Mouse (Mus musculus): Measurements from ENCODE around the gene Tanc2. TPM values are rescaled to one million over a fixed set of nuclear protein-coding genes. Genes with fewer than 3 reads are reported as not detected.

Gene Tanc2
- total and polyA plus RNA-seq, 3 experiments = 0.04 to 0.18 TPM; not detected in 1

- Histone ChIP-seq H3K27ac (ENCODE audit: control insufficient read depth, low read depth, low read length) (no peak overlapping the region), H3K4me3 (ENCODE audit: control insufficient read depth in 1 of 2, insufficient read depth in 1 of 2, low read depth in 2 of 2, low read length in 2 of 2) (no peak overlapping the region), H3K27me3 (ENCODE audit: control insufficient read depth in 1 of 2, insufficient read depth in 2 of 2, low read length in 2 of 2) (peaks cover 17 to 21% of the 10 kb centered on the region in 2 experiments), H3K79me2 (ENCODE audit: control insufficient read depth, insufficient read depth, low read length, poor library complexity) (no peaks in the 10 kb centered on the region), H3K9me3 (replicated peaks; ENCODE audit: insufficient read depth, low read length) (no peaks in the 10 kb centered on the region), H3K36me3 (ENCODE audit: control insufficient read depth in 1 of 2, insufficient read depth in 2 of 2, low read length in 2 of 2) (no peaks in the 10 kb centered on the region), H3K9ac (ENCODE audit: control insufficient read depth, low read depth, low read length, poor library complexity, severe bottlenecking) (no peak overlapping the region), H3K4me1 (ENCODE audit: control insufficient read depth in 1 of 2, insufficient read depth in 2 of 2, low read length in 2 of 2) (no peaks in the 10 kb centered on the region)
- DNase-seq (ENCODE audit: low read depth, low spot score) = no peak
- TF ChIP-seq EP300 (IDR thresholded peaks at IDR 0.05; ENCODE audit: low read depth in 1 of 2, low read length in 2 of 2) = no peak
- TF ChIP-seq ZNF384 (IDR thresholded peaks at IDR 0.05; ENCODE audit: low read depth, low read length) = no peak
- no peak for TF ChIP-seq MYC (IDR thresholded peaks at IDR 0.05; ENCODE audit: low read depth, low read length)
- TF ChIP-seq CHD2 (IDR thresholded peaks at IDR 0.05; ENCODE audit: low read length) = no peak
- TF ChIP-seq SMC3 (IDR thresholded peaks at IDR 0.05; ENCODE audit: low read depth, low read length) = no peak
- TF ChIP-seq BHLHE40 (IDR thresholded peaks at IDR 0.05; ENCODE audit: borderline replicate concordance, low read depth, low read length) = no peak
- no peak for TF ChIP-seq POLR2AphosphoS5 (IDR thresholded peaks at IDR 0.05; ENCODE audit: borderline replicate concordance, low read depth, low read length)
- no peak for TF ChIP-seq JUND (IDR thresholded peaks at IDR 0.05; ENCODE audit: low read depth, low read length)
- no peak for TF ChIP-seq RCOR1 (IDR thresholded peaks at IDR 0.05; ENCODE audit: low read depth, low read length)
- no peak for TF ChIP-seq ZMIZ1 (IDR thresholded peaks at IDR 0.05; ENCODE audit: low read depth, low read length)
- TF ChIP-seq ZKSCAN1 (IDR thresholded peaks at IDR 0.05; ENCODE audit: low read depth, low read length) = no peak
- TF ChIP-seq NELFE (IDR thresholded peaks at IDR 0.05; ENCODE audit: low read depth, low read length) = no peak
- no peak for TF ChIP-seq E2F4 (IDR thresholded peaks at IDR 0.05; ENCODE audit: borderline replicate concordance, low read depth, low read length)
- no peak for TF ChIP-seq GABPA (IDR thresholded peaks at IDR 0.05; ENCODE audit: low read depth, low read length)
- no peak for TF ChIP-seq TCF12 (IDR thresholded peaks at IDR 0.05; ENCODE audit: low read depth, low read length)
- TF ChIP-seq MEF2A (IDR thresholded peaks at IDR 0.05; ENCODE audit: extremely low read depth, insufficient replicate concordance, low read depth, low read length, poor library complexity, severe bottlenecking) = no peak
- TF ChIP-seq HCFC1 (IDR thresholded peaks at IDR 0.05; ENCODE audit: low read depth, low read length) = no peak
Observed at GRCm38 (mm10) chr11:105567221-105567641, 22.6 kb upstream of the Tanc2 start.

GRCm38 (mm10) chr11:105571996-105572395, 17.8 kb upstream of the Tanc2 start:
- TF ChIP-seq MEF2A (IDR thresholded peaks at IDR 0.05; ENCODE audit: extremely low read depth, insufficient replicate concordance, low read depth, low read length, poor library complexity, severe bottlenecking) (no peak), SMC3 (IDR thresholded peaks at IDR 0.05; ENCODE audit: low read depth, low read length) (no peak), USF2 (IDR thresholded peaks at IDR 0.05; ENCODE audit: borderline replicate concordance in 1 of 2, insufficient read depth in 1 of 2, low read depth in 1 of 2, low read length in 2 of 2) (no peak), TBP (IDR thresholded peaks at IDR 0.05; ENCODE audit: low read depth, low read length) (no peak), MAX (IDR thresholded peaks at IDR 0.05; ENCODE audit: low read length) (no peak), USF1 (IDR thresholded peaks at IDR 0.05; ENCODE audit: low read depth, low read length) (no peak), TCF12 (IDR thresholded peaks at IDR 0.05; ENCODE audit: low read depth, low read length) (no peak), GATA1 (IDR thresholded peaks at IDR 0.05; ENCODE audit: low read depth, low read length) (no peak), ZNF384 (IDR thresholded peaks at IDR 0.05; ENCODE audit: low read depth, low read length) (no peak), ELF1 (IDR thresholded peaks at IDR 0.05; ENCODE audit: low read depth, low read length) (no peak), E2F4 (IDR thresholded peaks at IDR 0.05; ENCODE audit: borderline replicate concordance, low read depth, low read length) (no peak), SIN3A (IDR thresholded peaks at IDR 0.05; ENCODE audit: low read length) (no peak), NELFE (IDR thresholded peaks at IDR 0.05; ENCODE audit: low read depth, low read length) (no peak), CHD1 (IDR thresholded peaks at IDR 0.05; ENCODE audit: low read depth, low read length) (no peak), MYB (IDR thresholded peaks at IDR 0.05; ENCODE audit: low read depth, low read length) (no peak), HCFC1 (IDR thresholded peaks at IDR 0.05; ENCODE audit: low read depth, low read length) (no peak), TAL1 (IDR thresholded peaks at IDR 0.05; ENCODE audit: low read length) (no peak), RCOR1 (IDR thresholded peaks at IDR 0.05; ENCODE audit: low read depth, low read length) (no peak), ZKSCAN1 (IDR thresholded peaks at IDR 0.05; ENCODE audit: low read depth, low read length) (no peak), ETS1 (IDR thresholded peaks at IDR 0.05; ENCODE audit: low read depth, low read length) (no peak)
- no peak for DNase-seq (ENCODE audit: low read depth, low spot score)
- Histone ChIP-seq H3K4me3 (ENCODE audit: control insufficient read depth in 1 of 2, insufficient read depth in 1 of 2, low read depth in 2 of 2, low read length in 2 of 2) (no peak overlapping the region), H3K9ac (ENCODE audit: control insufficient read depth, low read depth, low read length, poor library complexity, severe bottlenecking) (no peak overlapping the region), H3K9me3 (replicated peaks; ENCODE audit: insufficient read depth, low read length) (no peaks in the 10 kb centered on the region), H3K27me3 (ENCODE audit: control insufficient read depth in 1 of 2, insufficient read depth in 2 of 2, low read length in 2 of 2) (peaks cover 19 to 31% of the 10 kb centered on the region in 2 experiments), H3K4me1 (ENCODE audit: control insufficient read depth in 1 of 2, insufficient read depth in 2 of 2, low read length in 2 of 2) (no peaks in the 10 kb centered on the region), H3K27ac (ENCODE audit: control insufficient read depth, low read depth, low read length) (no peak overlapping the region), H3K36me3 (ENCODE audit: control insufficient read depth in 1 of 2, insufficient read depth in 2 of 2, low read length in 2 of 2) (no peaks in the 10 kb centered on the region), H3K79me2 (ENCODE audit: control insufficient read depth, insufficient read depth, low read length, poor library complexity) (no peaks in the 10 kb centered on the region)

All from MEL (cell line).